Mouse (Mus musculus) layer of hippocampus, adult 11-12 months (tissue): ENCODE data around the gene Setmar.
"Not testable (repeated sequence)": the region's sequence is repeated elsewhere in the genome, so short reads cannot be mapped to it uniquely, and the experiment has no call there.

Source experiments
- DNase-seq: peaks from one replicate; pipeline ENCODE4 v3.0.0; 2022; ENCODE audit warnings: low spot score

Gene Setmar

GRCm38 (mm10) chr6:108064918-108065526, at the start of gene Setmar:
Setmar (plus strand) TSS chr6:108065045.
- peak; percentile 97 for DNase-seq

GRCm38 (mm10) chr6:108021646-108022045, 43.2 kb upstream of the Setmar start:
- DNase-seq: peak; percentile 41

GRCm38 (mm10) chr6:108055041-108055440, 9.8 kb upstream of the Setmar start:
- not testable (repeated sequence) for DNase-seq

GRCm38 (mm10) chr6:108055946-108056345, 8.9 kb upstream of the Setmar start:
- DNase-seq: no peak

- DNase-seq: no peak
These were observed 7.5 kb upstream of the Setmar start for GRCm38 (mm10) chr6:108057353-108057752.

- DNase-seq: no peak
These were observed 6.8 kb upstream of the Setmar start for GRCm38 (mm10) chr6:108058066-108058465.

GRCm38 (mm10) chr6:108061121-108061520, 3.7 kb upstream of the Setmar start:
- DNase-seq: no peak

GRCm38 (mm10) chr6:108065583-108065982, 738 bp downstream of the Setmar start:
- peak; percentile 93 for DNase-seq

- DNase-seq: no peak
These were observed 6.1 kb downstream of the Setmar start for GRCm38 (mm10) chr6:108070947-108071346.

- DNase-seq: no peak
These were observed 8.2 kb downstream of the Setmar start for GRCm38 (mm10) chr6:108073071-108073470.

GRCm38 (mm10) chr6:108073931-108074330, 9.1 kb downstream of the Setmar start:
- DNase-seq: no peak

- no peak for DNase-seq
These were observed 9.8 kb downstream of the Setmar start for GRCm38 (mm10) chr6:108074624-108075023.

GRCm38 (mm10) chr6:108075857-108076256, 11.0 kb downstream of the Setmar start:
- no peak for DNase-seq

- DNase-seq: no peak
These were observed 26.5 kb downstream of the Setmar start for GRCm38 (mm10) chr6:108091296-108091695.

- no peak for DNase-seq
These were observed 27.8 kb downstream of the Setmar start for GRCm38 (mm10) chr6:108092646-108093045.

GRCm38 (mm10) chr6:108093449-108093848, 28.6 kb downstream of the Setmar start:
- no peak for DNase-seq

- no peak for DNase-seq
These were observed 30.6 kb downstream of the Setmar start for GRCm38 (mm10) chr6:108095445-108095844.

GRCm38 (mm10) chr6:108098171-108098845, 33.5 kb downstream of the Setmar start:
- peak; percentile 81 for DNase-seq

- DNase-seq: no peak
These were observed 34.0 kb downstream of the Setmar start for GRCm38 (mm10) chr6:108098846-108099217.

- DNase-seq: no peak
These were observed 37.3 kb downstream of the Setmar start for GRCm38 (mm10) chr6:108101936-108102830.

GRCm38 (mm10) chr6:108107376-108107775, 42.5 kb downstream of the Setmar start:
- no peak for DNase-seq

GRCm38 (mm10) chr6:108110336-108110735, 45.5 kb downstream of the Setmar start:
- no peak for DNase-seq

GRCm38 (mm10) chr6:108111693-108112092, 46.8 kb downstream of the Setmar start:
- DNase-seq: no peak
